30 mouse cellular contexts compared by ENCODE assay signal in the genomic region with DNA sequence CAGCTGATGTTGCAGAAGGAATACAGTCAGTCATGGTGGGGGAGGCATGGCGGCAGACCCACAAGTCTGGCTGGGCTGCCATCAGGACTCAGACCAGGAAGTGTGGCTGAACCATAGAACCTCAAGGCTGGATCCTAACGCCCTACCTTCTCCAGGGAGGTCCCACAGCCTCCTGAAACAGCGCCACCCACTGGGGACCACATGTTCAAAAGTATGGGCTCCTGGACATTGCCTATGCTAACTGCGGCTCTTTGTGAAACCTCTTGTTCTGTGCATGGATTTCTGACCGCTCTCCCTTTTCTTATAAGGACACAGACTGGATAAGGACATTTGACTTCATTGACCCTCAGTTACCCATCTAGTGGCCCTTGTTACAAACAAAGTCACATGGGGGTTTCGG.
DNase-seq lines count a peak whose midpoint lies in the region; ATAC-seq and TF ChIP-seq lines count a peak whose summit lies in the region.
"Had no signal": no experiment of that assay in that cellular context is flagged by ENCODE, and none has a peak within 500 bp of the region (broad histone marks: within the 10 kb centered on the region; RNA-seq: fewer than 3 reads in every experiment).

No protein-coding gene starts in this region.

- H3K9me3 ChIP-seq in forebrain, postnatal 0 days (ENCODE audit: low read length) = no peaks in the 10 kb centered on the region
- no peaks in the 10 kb centered on the region for H3K9me3 ChIP-seq in forebrain, embryonic 16.5 days (ENCODE audit: control insufficient read depth, low read length)
- H3K9me3 ChIP-seq: embryonic facial prominence, embryonic 12.5 days; embryonic facial prominence, embryonic 15.5 days; heart, embryonic 10.5 days; heart, embryonic 13.5 days had no signal

- no peak overlapping the region for H3K4me3 ChIP-seq in forebrain, postnatal 0 days (ENCODE audit: low read depth, low read length)
- H3K4me3 ChIP-seq in forebrain, embryonic 16.5 days (replicated peaks; ENCODE audit: low read length) = no peak overlapping the region
- H3K4me3 ChIP-seq: embryonic facial prominence, embryonic 12.5 days; embryonic facial prominence, embryonic 15.5 days; heart, adult 2 months; heart, embryonic 10.5 days; heart, embryonic 13.5 days had no signal

- DNase-seq in forebrain, postnatal 0 days = no peak
- peak; percentile 74 for DNase-seq in ES-CJ7 (ENCODE audit: low read depth, low spot score)
- DNase-seq in WW6 (ENCODE audit: low read depth, low spot score) = peak; percentile 49
- DNase-seq in adipocyte (ENCODE audit: low spot score) = no peak
- DNase-seq in embryo, embryonic 9.5 days (ENCODE audit: extremely low spot score) = no peak
- DNase-seq in embryo, embryonic 10 days (ENCODE audit: low spot score) = no peak
- DNase-seq: adrenal gland, adult 2 months; adrenal gland, postnatal 25 days; cerebellum, adult 11-12 months; cerebellum, adult 8-10 months; cerebellum, postnatal 10 days; cerebellum, postnatal 36 days; gastrocnemius, postnatal 10 days; gastrocnemius, postnatal 36 days; heart, adult 2 months; heart, postnatal 14 days; heart, postnatal 4 days; kidney, adult 18-20 months had no signal

- ATAC-seq in forebrain, postnatal 0 days = no peak
- no peak for ATAC-seq in forebrain, embryonic 16.5 days
- ATAC-seq: forebrain, embryonic 14.5 days; hindbrain, postnatal 0 days; inflammation-experienced regulatory T-cells, adult 6 months; intestine, embryonic 16.5 days; Patski had no signal

- no peak overlapping the region for H3K9ac ChIP-seq in forebrain, postnatal 0 days
- no peak overlapping the region for H3K9ac ChIP-seq in forebrain, embryonic 16.5 days (replicated peaks; ENCODE audit: low read depth, low read length)
- H3K9ac ChIP-seq: embryonic facial prominence, embryonic 12.5 days; embryonic facial prominence, embryonic 15.5 days; heart, embryonic 13.5 days; hindbrain, embryonic 14.5 days had no signal

- WGBS in forebrain, postnatal 0 days = 83% methylated on average over 6 of the region's 6 CpGs
- WGBS in forebrain, embryonic 16.5 days = 78% methylated on average over 6 of the region's 6 CpGs

- H3K27me3 ChIP-seq in forebrain, postnatal 0 days (ENCODE audit: insufficient read depth, low read length) = no peaks in the 10 kb centered on the region
- H3K27me3 ChIP-seq in forebrain, embryonic 16.5 days (replicated peaks; ENCODE audit: control insufficient read depth, insufficient read depth, low read length) = no peaks in the 10 kb centered on the region
- H3K27me3 ChIP-seq: embryonic facial prominence, embryonic 12.5 days; embryonic facial prominence, embryonic 15.5 days; heart, embryonic 13.5 days had no signal

- peak; percentile 8; the same call in 1 of the 2 replicates for TF ChIP-seq CTCF in forebrain, postnatal 0 days (IDR thresholded peaks at IDR 0.05; ENCODE audit: low read depth)

- H3K36me3 ChIP-seq in forebrain, postnatal 0 days (ENCODE audit: insufficient read depth) = no peaks in the 10 kb centered on the region
- H3K36me3 ChIP-seq in forebrain, embryonic 16.5 days (ENCODE audit: control insufficient read depth, insufficient read depth) = no peaks in the 10 kb centered on the region
- H3K36me3 ChIP-seq: embryonic facial prominence, embryonic 12.5 days; embryonic facial prominence, embryonic 15.5 days; G1E; heart, embryonic 10.5 days; heart, embryonic 13.5 days had no signal

- H3K4me1 ChIP-seq in forebrain, postnatal 0 days (ENCODE audit: insufficient read depth) = no peaks in the 10 kb centered on the region
- peaks cover 5% of the 10 kb centered on the region for H3K4me1 ChIP-seq in forebrain, embryonic 16.5 days (replicated peaks; ENCODE audit: control insufficient read depth, insufficient read depth, low read length)
- H3K4me1 ChIP-seq: embryonic facial prominence, embryonic 12.5 days; embryonic facial prominence, embryonic 15.5 days; heart, embryonic 10.5 days; heart, embryonic 13.5 days had no signal

- no peak overlapping the region for H3K4me2 ChIP-seq in forebrain, postnatal 0 days (ENCODE audit: low read depth)
- H3K4me2 ChIP-seq in forebrain, embryonic 16.5 days (ENCODE audit: low read length) = no peak overlapping the region
- H3K4me2 ChIP-seq: embryonic facial prominence, embryonic 12.5 days; embryonic facial prominence, embryonic 15.5 days; heart, embryonic 13.5 days; hindbrain, embryonic 14.5 days had no signal

- no peak overlapping the region for H3K27ac ChIP-seq in forebrain, postnatal 0 days (ENCODE audit: low read depth, low read length)
- no peak overlapping the region for H3K27ac ChIP-seq in forebrain, embryonic 16.5 days (ENCODE audit: low read length)
- H3K27ac ChIP-seq: embryonic facial prominence, embryonic 12.5 days; embryonic facial prominence, embryonic 15.5 days; heart, adult 2 months; heart, embryonic 10.5 days; heart, embryonic 13.5 days; hindbrain, embryonic 14.5 days; hindbrain, postnatal 0 days had no signal

Comparison
In these comparisons a context has a peak if more than half of its experiments do, and no peak if none do; other contexts are left out.
1. DNase-seq: peak in ES-CJ7 (single experiment) and WW6 (single experiment); none in forebrain, postnatal 0 days (single experiment), adipocyte (single experiment), embryo, embryonic 9.5 days (single experiment) and embryo, embryonic 10 days (single experiment).